Mouse (Mus musculus): ENCODE measurements around the gene Muc2. TPM values are rescaled to one million over a fixed set of nuclear protein-coding genes. Genes with fewer than 3 reads are reported as not detected.

The Muc2 gene
- polyA plus RNA-seq, 1 experiment from 2014 or later: not detected

DNA sequence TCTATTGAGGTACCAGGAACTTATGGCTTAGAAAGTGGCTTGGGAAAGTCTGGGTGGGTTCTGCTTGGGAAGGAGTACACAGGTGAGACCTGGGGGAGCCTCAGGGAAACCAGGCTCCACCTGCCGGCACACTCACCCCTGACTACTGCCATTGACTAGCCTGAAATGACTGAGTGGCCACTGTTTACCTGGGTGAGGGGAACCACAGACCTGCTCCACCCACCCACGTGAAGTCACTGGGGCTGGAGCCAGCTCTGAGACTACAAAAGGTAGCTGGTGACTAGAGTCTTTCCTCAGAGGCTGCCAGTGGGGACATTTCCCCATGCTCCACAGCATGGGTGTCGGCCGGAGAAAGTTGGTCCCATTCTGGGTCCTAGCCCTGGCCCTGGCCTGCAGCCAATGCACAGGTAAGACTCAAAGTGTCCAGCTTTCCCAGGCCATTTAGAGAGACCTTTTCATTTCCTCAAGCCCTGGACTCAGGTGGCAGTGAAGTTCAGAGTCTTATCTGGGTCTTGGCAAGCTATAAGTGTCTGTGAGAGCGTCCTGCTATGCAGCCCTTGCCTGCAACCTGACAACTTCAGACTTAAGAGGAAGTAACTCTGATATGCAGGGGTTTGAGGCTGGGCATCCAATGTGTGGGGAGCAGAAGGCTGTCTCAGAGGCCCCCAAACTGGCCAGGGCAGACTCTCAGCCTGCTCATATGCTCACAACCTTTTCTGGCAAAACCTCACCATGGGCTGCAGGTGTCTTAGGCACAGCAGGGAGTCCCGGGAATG lies 98.7 kb downstream of the Muc2 start, which contains the start of gene Muc5ac:
Gene Muc5ac (plus strand): TSS at position 296 of the 776 bp plus-strand sequence.
- Histone ChIP-seq H3K4me3 (ENCODE audit: low read depth, low read length) (no peak within 1 kb of the TSS), H3K27me3 (ENCODE audit: control insufficient read depth, insufficient read depth, low read length) (no peaks in the 10 kb centered on the region), H3K4me1 (ENCODE audit: control insufficient read depth, insufficient read depth, low read length) (no peaks in the 10 kb centered on the region), H3K9me3 (ENCODE audit: control insufficient read depth, low read length) (no peaks in the 10 kb centered on the region), H3K27ac (ENCODE audit: low read depth, low read length) (no peak within 1 kb of the TSS), H3K9ac (ENCODE audit: low read length) (no peak within 1 kb of the TSS), H3K4me2 (no peak within 1 kb of the TSS), H3K36me3 (ENCODE audit: control insufficient read depth, insufficient read depth, low read length) (no peaks in the 10 kb centered on the region)
- ATAC-seq (ENCODE audit: low FRiP score): no peak
- no peak for DNase-seq (ENCODE audit: low spot score, missing footprints)
- 85% methylated on average over 6 of the region's 6 CpGs for WGBS

DNA sequence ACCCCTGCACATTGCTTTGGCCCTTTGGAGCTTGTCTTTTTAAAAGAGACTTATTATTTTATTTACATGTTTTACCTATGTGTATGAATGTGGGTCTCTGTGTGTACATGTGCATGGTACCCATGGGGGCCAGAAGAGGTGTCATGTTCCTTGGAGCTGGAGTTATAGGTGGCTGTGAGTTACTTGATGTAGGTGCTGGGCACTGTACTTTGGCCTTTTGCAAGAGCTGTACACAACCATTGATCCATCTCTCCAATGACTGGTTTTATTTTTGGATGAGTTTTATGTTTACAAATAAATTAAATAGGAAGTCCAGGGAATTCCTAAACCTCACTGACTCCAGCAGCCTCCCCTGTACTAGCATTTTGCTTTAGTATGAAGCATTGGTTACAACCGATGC lies 104.1 kb downstream of the Muc2 start:
- no peak overlapping the region for H3K27ac ChIP-seq (ENCODE audit: low read depth, low read length)
- peaks cover 4% of the 10 kb centered on the region; the same call in 1 of the 2 replicates for H3K9me3 ChIP-seq (ENCODE audit: control insufficient read depth, low read length)
- H3K4me1 ChIP-seq (ENCODE audit: control insufficient read depth, insufficient read depth, low read length): no peaks in the 10 kb centered on the region
- H3K9ac ChIP-seq (ENCODE audit: low read length): no peak overlapping the region
- no peaks in the 10 kb centered on the region for H3K36me3 ChIP-seq (ENCODE audit: control insufficient read depth, insufficient read depth, low read length)
- H3K4me3 ChIP-seq (ENCODE audit: low read depth, low read length): no peak overlapping the region
- DNase-seq (ENCODE audit: low spot score, missing footprints) (no peak), ATAC-seq (ENCODE audit: low FRiP score) (no peak)
- no peaks in the 10 kb centered on the region for H3K27me3 ChIP-seq (ENCODE audit: control insufficient read depth, insufficient read depth, low read length)
- 100% methylated on average over 1 of the region's 1 CpGs for WGBS
- no peak overlapping the region for H3K4me2 ChIP-seq

DNA sequence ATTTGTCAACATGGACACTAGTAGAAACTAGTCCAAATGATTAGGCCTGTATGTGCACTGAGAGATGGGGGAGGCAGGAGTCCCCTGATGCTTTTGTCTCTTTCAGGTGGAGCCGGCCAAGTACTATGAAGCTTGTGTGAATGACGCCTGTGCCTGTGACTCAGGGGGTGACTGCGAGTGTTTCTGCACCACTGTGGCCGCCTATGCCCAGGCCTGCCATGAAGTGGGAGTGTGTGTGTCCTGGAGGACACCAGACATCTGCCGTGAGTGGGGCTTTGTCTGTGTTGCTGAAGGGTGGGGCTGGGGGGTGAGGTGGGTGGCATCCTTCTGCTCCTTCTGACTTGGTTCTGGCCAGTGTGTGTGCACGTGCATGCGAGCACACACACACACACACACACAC lies 113.1 kb downstream of the Muc2 start:
- DNase-seq (ENCODE audit: low spot score, missing footprints) (no peak), ATAC-seq (ENCODE audit: low FRiP score) (no peak)
- no peaks in the 10 kb centered on the region for H3K36me3 ChIP-seq (ENCODE audit: control insufficient read depth, insufficient read depth, low read length)
- no peak overlapping the region for H3K9ac ChIP-seq (ENCODE audit: low read length)
- H3K4me2 ChIP-seq: no peak overlapping the region
- no peak overlapping the region for H3K4me3 ChIP-seq (ENCODE audit: low read depth, low read length)
- no peaks in the 10 kb centered on the region for H3K9me3 ChIP-seq (ENCODE audit: control insufficient read depth, low read length)
- 88% methylated on average over 7 of the region's 7 CpGs for WGBS
- no peak overlapping the region for H3K27ac ChIP-seq (ENCODE audit: low read depth, low read length)
- no peaks in the 10 kb centered on the region for H3K27me3 ChIP-seq (ENCODE audit: control insufficient read depth, insufficient read depth, low read length)
- H3K4me1 ChIP-seq (ENCODE audit: control insufficient read depth, insufficient read depth, low read length): no peaks in the 10 kb centered on the region

Other genes with a start within 250 kb of the Muc2 start
- gene Pidd1, start 246.3 kb upstream of the Muc2 start, polyA plus RNA-seq (2014; fragmentation: Nextera tagmentation; extraction: Ambion mirVana): 7.4 and 7.8 TPM in 2 replicates
- gene Rplp2, start 243.0 kb upstream of the Muc2 start, polyA plus RNA-seq (2014; fragmentation: Nextera tagmentation; extraction: Ambion mirVana): 891 and 959 TPM in 2 replicates
- 12.7 and 14.0 TPM in 2 replicates for gene Pnpla2, start 235.1 kb upstream of the Muc2 start, polyA plus RNA-seq (2014; fragmentation: Nextera tagmentation; extraction: Ambion mirVana)
- 2.7 and 5.3 TPM in 2 replicates for gene Cracr2b, start 229.2 kb upstream of the Muc2 start, polyA plus RNA-seq (2014; fragmentation: Nextera tagmentation; extraction: Ambion mirVana)
- gene Cd151, start 222.9 kb upstream of the Muc2 start, polyA plus RNA-seq (2014; fragmentation: Nextera tagmentation; extraction: Ambion mirVana): 32.5 and 36.6 TPM in 2 replicates
- gene Polr2l, start 215.2 kb upstream of the Muc2 start, polyA plus RNA-seq (2014; fragmentation: Nextera tagmentation; extraction: Ambion mirVana): 63.5 and 74.2 TPM in 2 replicates
- gene Tspan4, start 215.1 kb upstream of the Muc2 start, polyA plus RNA-seq (2014; fragmentation: Nextera tagmentation; extraction: Ambion mirVana): 26.9 and 28.6 TPM in 2 replicates
- gene Chid1, start 150.5 kb upstream of the Muc2 start, polyA plus RNA-seq (2014; fragmentation: Nextera tagmentation; extraction: Ambion mirVana): 23.3 and 26.4 TPM in 2 replicates
- 76.6 and 81.1 TPM in 2 replicates for gene Ap2a2, start 128.2 kb upstream of the Muc2 start, polyA plus RNA-seq (2014; fragmentation: Nextera tagmentation; extraction: Ambion mirVana)
- 0.08 TPM in 2 replicates for gene Muc6, start 35.0 kb upstream of the Muc2 start, polyA plus RNA-seq (2014; fragmentation: Nextera tagmentation; extraction: Ambion mirVana)
- not detected in 2 replicates for gene Muc5ac, start 98.6 kb downstream of the Muc2 start, polyA plus RNA-seq (2014; fragmentation: Nextera tagmentation; extraction: Ambion mirVana)
- gene Muc5b, start 148.7 kb downstream of the Muc2 start, polyA plus RNA-seq (2014; fragmentation: Nextera tagmentation; extraction: Ambion mirVana): 0.01 TPM in 1 of 2 replicates, not detected in the other
- 55.5 and 56.4 TPM in 2 replicates for gene Tollip, start 228.2 kb downstream of the Muc2 start, polyA plus RNA-seq (2014; fragmentation: Nextera tagmentation; extraction: Ambion mirVana)